Mouse (Mus musculus) hindbrain, embryonic 12.5 days (tissue): ENCODE measurements at regions not wholly inside any gene's neighbourhood (a gene's known extent, or its start where the extent isn't known, plus 50 kb on each side); places are given as distances from the start of the nearest gene placed in this dataset.

Source experiments
- ATAC-seq: fragments of 200-750 bp; cut with Nextera tagmentation; 2 replicates; pipeline ENCODE4 v1.8.0; 2017; ENCODE audit warnings: moderate TSS enrichment; ENCODE audit not compliant: low FRiP score
- H3K27ac ChIP-seq: fragments of 300-500 bp; sonication (generic); 2 replicates; pipeline ENCODE4 v1.5.1; 2016; ENCODE audit warnings: mild to moderate bottlenecking
- H3K27me3 ChIP-seq: fragments of 300-500 bp; sonication (generic); 2 replicates; pipeline ENCODE4 v1.6.1; 2016; ENCODE audit warnings: mild to moderate bottlenecking
- H3K36me3 ChIP-seq: fragments of 300-500 bp; sonication (generic); 2 replicates; pipeline ENCODE4 v1.6.1; 2016; ENCODE audit warnings: mild to moderate bottlenecking
- H3K4me1 ChIP-seq: fragments of 300-500 bp; sonication (generic); 2 replicates; pipeline ENCODE4 v1.6.1; 2016
- H3K4me2 ChIP-seq: fragments of 300-500 bp; sonication (generic); replicated peaks from 2 replicates; pipeline ENCODE4 v1.6.1; 2016; ENCODE audit warnings: mild to moderate bottlenecking
- H3K4me3 ChIP-seq: fragments of 300-500 bp; sonication (generic); 2 replicates; pipeline ENCODE4 v1.5.1; 2016; ENCODE audit warnings: mild to moderate bottlenecking
- H3K9ac ChIP-seq: fragments of 300-500 bp; sonication (generic); 2 replicates; pipeline ENCODE4 v1.6.1; 2016; ENCODE audit warnings: mild to moderate bottlenecking, moderate library complexity
- H3K9me3 ChIP-seq: fragments of 300-500 bp; sonication (generic); replicated peaks from 2 replicates; pipeline ENCODE4 v1.6.1; 2016; ENCODE audit warnings: mild to moderate bottlenecking
- WGBS: fragments of 180-500 bp; shearing (Covaris S2); methylation state at CpG from one replicate; pipeline ENCODE4 v1.1.7; 2016; 5-methylcytosine and 5-hydroxymethylcytosine counted together

GRCm38 (mm10) chr17:15269905-15270304 lies 106.8 kb downstream of the Dll1 start:
- whole genome bisulfite sequencing: 73% methylated on average over 6 of the region's 6 CpGs
- no peaks in the 10 kb centered on the region for H3K4me1 ChIP-seq
- no peak overlapping the region for H3K4me3 ChIP-seq
- ATAC-seq: no peak
- no peak overlapping the region for H3K9ac ChIP-seq
- no peaks in the 10 kb centered on the region for H3K36me3 ChIP-seq
- H3K27me3 ChIP-seq: 0 out of 2 replicates have a peak, but pooled peaks cover 2% of the 10 kb centered on the region
- no peak overlapping the region for H3K27ac ChIP-seq
- no peak overlapping the region for H3K4me2 ChIP-seq
- H3K9me3 ChIP-seq: no peaks in the 10 kb centered on the region

- Histone ChIP-seq H3K36me3 (no peaks in the 10 kb centered on the region), H3K4me1 (no peaks in the 10 kb centered on the region), H3K27ac (no peak overlapping the region), H3K4me2 (no peak overlapping the region), H3K27me3 (0 out of 2 replicates have a peak, but pooled peaks cover 2% of the 10 kb centered on the region), H3K4me3 (no peak overlapping the region), H3K9me3 (no peaks in the 10 kb centered on the region), H3K9ac (no peak overlapping the region)
- 87% methylated on average over 8 of the region's 8 CpGs for WGBS
- no peak for ATAC-seq
Measured at GRCm38 (mm10) chr17:15269056-15269612, 107.5 kb downstream of the Dll1 start.

- H3K27ac ChIP-seq: no peak overlapping the region
- H3K9me3 ChIP-seq: no peaks in the 10 kb centered on the region
- H3K4me3 ChIP-seq: no peak overlapping the region
- 77% methylated on average over 7 of the region's 7 CpGs for WGBS
- ATAC-seq: no peak
- H3K36me3 ChIP-seq: no peaks in the 10 kb centered on the region
- H3K27me3 ChIP-seq: 0 out of 2 replicates have a peak, but pooled peaks cover 2% of the 10 kb centered on the region
- H3K4me1 ChIP-seq: no peaks in the 10 kb centered on the region
- H3K9ac ChIP-seq: no peak overlapping the region
- H3K4me2 ChIP-seq: no peak overlapping the region
Measured at GRCm38 (mm10) chr17:15267721-15268120, 109.0 kb downstream of the Dll1 start.

- H3K4me1 ChIP-seq: no peaks in the 10 kb centered on the region
- H3K9ac ChIP-seq: no peak overlapping the region
- no peaks in the 10 kb centered on the region for H3K27me3 ChIP-seq
- no peaks in the 10 kb centered on the region for H3K36me3 ChIP-seq
- ATAC-seq: no peak
- H3K9me3 ChIP-seq: no peaks in the 10 kb centered on the region
- no peak overlapping the region for H3K4me3 ChIP-seq
- 66% methylated on average over 11 of the region's 11 CpGs for WGBS
- no peak overlapping the region for H3K27ac ChIP-seq
- H3K4me2 ChIP-seq: no peak overlapping the region
Measured at GRCm38 (mm10) chr17:15259427-15260101, 117.1 kb downstream of the Dll1 start.

- no peaks in the 10 kb centered on the region for H3K27me3 ChIP-seq
- no peak overlapping the region for H3K4me3 ChIP-seq
- H3K9me3 ChIP-seq: no peaks in the 10 kb centered on the region
- no peaks in the 10 kb centered on the region for H3K4me1 ChIP-seq
- no peak overlapping the region for H3K9ac ChIP-seq
- ATAC-seq: no peak
- no peak overlapping the region for H3K27ac ChIP-seq
- no peak overlapping the region for H3K4me2 ChIP-seq
- 88% methylated on average over 2 of the region's 2 CpGs for WGBS
- no peaks in the 10 kb centered on the region for H3K36me3 ChIP-seq
Measured at GRCm38 (mm10) chr17:15255874-15256273, 120.8 kb downstream of the Dll1 start.

GRCm38 (mm10) chr17:15253785-15254184 lies 122.9 kb downstream of the Dll1 start:
- Histone ChIP-seq H3K27ac (no peak overlapping the region), H3K36me3 (no peaks in the 10 kb centered on the region), H3K4me3 (no peak overlapping the region), H3K4me1 (no peaks in the 10 kb centered on the region), H3K9me3 (no peaks in the 10 kb centered on the region), H3K4me2 (no peak overlapping the region), H3K9ac (no peak overlapping the region), H3K27me3 (no peaks in the 10 kb centered on the region; the same call in 1 of the 2 replicates)
- WGBS: 93% methylated on average over 4 of the region's 4 CpGs
- no peak for ATAC-seq

GRCm38 (mm10) chr17:15253271-15253670 lies 123.4 kb downstream of the Dll1 start:
- no peak overlapping the region for H3K4me3 ChIP-seq
- WGBS: 77% methylated on average over 1 of the region's 1 CpGs
- no peaks in the 10 kb centered on the region; the same call in 1 of the 2 replicates for H3K27me3 ChIP-seq
- ATAC-seq: no peak
- H3K27ac ChIP-seq: no peak overlapping the region
- H3K4me2 ChIP-seq: no peak overlapping the region
- peaks cover 3% of the 10 kb centered on the region for H3K4me1 ChIP-seq
- H3K36me3 ChIP-seq: no peaks in the 10 kb centered on the region
- no peak overlapping the region for H3K9ac ChIP-seq
- H3K9me3 ChIP-seq: no peaks in the 10 kb centered on the region

- Histone ChIP-seq H3K9me3 (no peaks in the 10 kb centered on the region), H3K36me3 (no peaks in the 10 kb centered on the region), H3K27ac (no peak overlapping the region), H3K4me3 (no peak overlapping the region), H3K4me2 (no peak overlapping the region), H3K4me1 (peaks cover 13% of the 10 kb centered on the region), H3K9ac (no peak overlapping the region), H3K27me3 (no peaks in the 10 kb centered on the region; the same call in 1 of the 2 replicates)
- 71% methylated on average over 2 of the region's 2 CpGs for WGBS
- ATAC-seq: no peak
Measured at GRCm38 (mm10) chr17:15252187-15252586, 124.5 kb downstream of the Dll1 start.

- Histone ChIP-seq H3K9ac (no peak overlapping the region), H3K9me3 (no peaks in the 10 kb centered on the region), H3K36me3 (no peaks in the 10 kb centered on the region), H3K4me1 (peaks cover 18% of the 10 kb centered on the region), H3K27me3 (no peaks in the 10 kb centered on the region; the same call in 1 of the 2 replicates), H3K4me2 (no peak overlapping the region), H3K4me3 (no peak overlapping the region), H3K27ac (no peak overlapping the region)
- 69% methylated on average over 1 of the region's 1 CpGs for WGBS
- ATAC-seq: no peak
Measured at GRCm38 (mm10) chr17:15251641-15252040, 125.0 kb downstream of the Dll1 start.

GRCm38 (mm10) chr17:15248417-15248791 lies 128.3 kb downstream of the Dll1 start:
- H3K4me2 ChIP-seq: peak overlapping the region; percentile 42
- no peaks in the 10 kb centered on the region for H3K9me3 ChIP-seq
- H3K4me3 ChIP-seq: no peak overlapping the region
- H3K9ac ChIP-seq: no peak overlapping the region
- no peaks in the 10 kb centered on the region; the same call in 1 of the 2 replicates for H3K27me3 ChIP-seq
- H3K36me3 ChIP-seq: no peaks in the 10 kb centered on the region
- whole genome bisulfite sequencing: 9% methylated on average over 4 of the region's 4 CpGs
- H3K4me1 ChIP-seq: peaks cover 18% of the 10 kb centered on the region
- peak overlapping the region; percentile 76 for H3K27ac ChIP-seq
- no peak for ATAC-seq

- no peak overlapping the region for H3K4me3 ChIP-seq
- 0 out of 2 replicates have a peak overlapping the region, but pooled peaks have one; percentile 3 for H3K9ac ChIP-seq
- 2% methylated on average over 20 of the region's 20 CpGs for WGBS
- H3K9me3 ChIP-seq: no peaks in the 10 kb centered on the region
- H3K36me3 ChIP-seq: no peaks in the 10 kb centered on the region
- peak; percentile 98 for ATAC-seq
- H3K27ac ChIP-seq: peak overlapping the region; percentile 76
- H3K27me3 ChIP-seq: no peaks in the 10 kb centered on the region; the same call in 1 of the 2 replicates
- H3K4me2 ChIP-seq: peak overlapping the region; percentile 42
- H3K4me1 ChIP-seq: peaks cover 18% of the 10 kb centered on the region
Measured at GRCm38 (mm10) chr17:15247546-15248416, 128.9 kb downstream of the Dll1 start.

GRCm38 (mm10) chr17:15242976-15243635 lies 133.6 kb downstream of the Dll1 start:
- no peak overlapping the region for H3K4me2 ChIP-seq
- WGBS: 81% methylated on average over 6 of the region's 6 CpGs
- no peaks in the 10 kb centered on the region for H3K9me3 ChIP-seq
- H3K27ac ChIP-seq: no peak overlapping the region
- no peak overlapping the region for H3K9ac ChIP-seq
- ATAC-seq: no peak
- H3K36me3 ChIP-seq: no peaks in the 10 kb centered on the region
- no peak overlapping the region for H3K4me3 ChIP-seq
- H3K27me3 ChIP-seq: no peaks in the 10 kb centered on the region
- H3K4me1 ChIP-seq: peaks cover 14% of the 10 kb centered on the region
